In the genomic region with DNA sequence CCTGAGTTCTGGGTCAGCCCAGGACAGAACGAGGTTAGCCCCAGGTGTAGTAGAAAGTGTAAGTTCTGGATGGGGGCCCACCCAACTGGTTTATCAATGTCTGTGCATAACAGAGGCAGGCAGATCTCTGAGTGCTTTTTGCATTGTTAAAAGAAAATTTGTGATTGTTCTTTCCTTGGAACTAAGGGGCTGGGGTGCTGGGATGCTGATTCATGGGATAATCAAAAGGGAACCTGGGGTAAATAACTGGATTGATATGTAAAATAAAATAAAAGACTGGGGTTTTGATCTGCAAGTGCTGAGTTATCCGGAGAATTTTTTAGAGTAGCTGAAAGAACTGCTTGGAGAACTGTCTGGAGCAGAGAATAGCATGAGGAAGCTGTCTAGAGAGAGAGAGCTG, we compare ENCODE assay signal across 22 mouse cellular contexts.
"Had no signal": no experiment of that assay in that cellular context is flagged by ENCODE, and none has a peak within 500 bp of the region (broad histone marks: within the 10 kb centered on the region; RNA-seq: fewer than 3 reads in every experiment).

No protein-coding gene starts in this region.

- DNase-seq: gastrocnemius, postnatal 14 days; gastrocnemius, postnatal 36 days; heart, adult 11 months; heart, postnatal 14 days; heart, postnatal 36 days; kidney, adult 11 months; kidney, adult 8-10 months; kidney, postnatal 14 days; kidney, postnatal 36 days; layer of hippocampus, postnatal 36 days; left cerebral cortex, postnatal 4 days had no signal

- H3K27me3 ChIP-seq: heart, embryonic 12.5 days; hindbrain, embryonic 13.5 days; hindbrain, embryonic 15.5 days; limb, embryonic 13.5 days; limb, embryonic 15.5 days; liver, embryonic 12.5 days had no signal

- H3K4me2 ChIP-seq: heart, embryonic 12.5 days; hindbrain, embryonic 13.5 days; hindbrain, embryonic 15.5 days; limb, embryonic 13.5 days; limb, embryonic 15.5 days; liver, embryonic 12.5 days had no signal

- H3K27ac ChIP-seq: heart, embryonic 10.5 days; hindbrain, embryonic 13.5 days; hindbrain, embryonic 15.5 days; hindbrain, postnatal 0 days; kidney, postnatal 0 days; limb, embryonic 13.5 days; limb, embryonic 15.5 days; liver, embryonic 12.5 days; liver, embryonic 14.5 days had no signal

- H3K4me3 ChIP-seq: heart, embryonic 10.5 days; heart, embryonic 12.5 days; hindbrain, embryonic 13.5 days; hindbrain, embryonic 15.5 days; limb, embryonic 13.5 days; limb, embryonic 15.5 days; liver, embryonic 12.5 days had no signal

- H3K9ac ChIP-seq: heart, embryonic 12.5 days; hindbrain, embryonic 13.5 days; hindbrain, embryonic 15.5 days; limb, embryonic 13.5 days; limb, embryonic 15.5 days; liver, embryonic 12.5 days; liver, embryonic 14.5 days had no signal

- H3K4me1 ChIP-seq: hindbrain, embryonic 13.5 days; hindbrain, embryonic 15.5 days; limb, embryonic 13.5 days; limb, embryonic 15.5 days; liver, embryonic 12.5 days had no signal

- ATAC-seq: hindbrain, postnatal 0 days; intestine, embryonic 16.5 days; liver, embryonic 12.5 days had no signal

- H3K36me3 ChIP-seq: hindbrain, embryonic 15.5 days had no signal

- H3K9me3 ChIP-seq: heart, embryonic 10.5 days; hindbrain, embryonic 15.5 days; limb, embryonic 15.5 days had no signal
